Mouse (Mus musculus): Measurements from ENCODE around the gene Pcare.
"Not testable (repeated sequence)": the region's sequence is repeated elsewhere in the genome, so short reads cannot be mapped to it uniquely, and the experiment has no call there.

Gene Pcare

DNA sequence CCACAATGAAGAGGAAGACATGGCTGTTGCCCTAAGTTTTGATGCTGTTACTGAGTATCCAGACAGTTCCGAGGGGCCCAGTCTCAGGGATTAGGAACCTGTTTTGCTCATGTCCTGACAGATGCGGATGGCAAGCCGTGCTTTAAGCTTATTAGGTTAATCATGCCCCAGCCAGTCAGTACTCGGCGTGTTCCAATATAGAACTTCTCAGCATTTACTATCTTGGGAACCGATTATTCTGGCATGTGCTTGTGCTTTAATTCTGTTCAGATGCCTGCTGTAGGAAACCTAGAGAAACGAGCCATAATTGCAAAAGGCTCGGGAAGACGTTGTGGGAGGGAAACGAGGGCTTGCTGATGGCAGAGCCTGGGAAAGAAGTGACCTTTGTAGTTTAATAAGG is at the start of gene Pcare:
Pcare (minus strand) TSS at position 64 of the 400 bp plus-strand sequence.
- no peak for DNase-seq (ENCODE audit: low spot score)

DNA sequence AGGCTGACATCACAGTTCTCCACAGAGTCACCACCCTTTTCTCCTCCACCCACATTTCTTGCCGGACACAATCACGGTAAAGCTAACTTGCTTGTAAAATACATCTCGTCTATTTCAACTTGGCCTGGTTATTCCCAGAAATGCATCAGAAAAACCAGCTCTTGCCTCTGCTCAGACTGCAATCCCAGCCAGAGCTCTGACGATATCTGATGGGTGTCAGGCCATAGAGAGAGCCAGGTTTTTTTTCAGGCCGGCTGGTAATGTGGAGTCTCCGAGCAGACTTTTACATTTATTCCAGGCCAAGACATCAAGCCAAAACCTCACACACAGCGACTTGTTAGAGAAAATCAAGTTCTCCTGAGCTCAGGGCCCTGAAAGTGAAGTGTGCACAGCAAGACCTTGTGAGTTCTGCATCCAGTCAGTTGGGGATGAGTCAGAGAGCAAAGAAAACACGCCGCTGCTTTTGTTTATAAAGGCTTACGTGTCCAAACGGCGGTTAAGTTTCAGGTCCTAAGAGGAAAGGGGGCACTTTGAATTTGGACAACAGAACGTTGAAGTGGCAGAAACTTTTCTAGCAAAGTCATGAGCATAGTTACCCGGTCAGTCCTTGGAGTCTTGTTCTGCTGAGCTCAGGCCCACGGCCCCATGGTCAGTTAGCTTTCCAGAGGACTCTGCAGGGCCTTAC is 43.0 kb upstream of the Pcare start:
- DNase-seq (ENCODE audit: low spot score) = no peak

- no peak for DNase-seq (ENCODE audit: low spot score)
Measured at GRCm38 (mm10) chr17:71791622-71792021, 38.9 kb upstream of the Pcare start.

DNA sequence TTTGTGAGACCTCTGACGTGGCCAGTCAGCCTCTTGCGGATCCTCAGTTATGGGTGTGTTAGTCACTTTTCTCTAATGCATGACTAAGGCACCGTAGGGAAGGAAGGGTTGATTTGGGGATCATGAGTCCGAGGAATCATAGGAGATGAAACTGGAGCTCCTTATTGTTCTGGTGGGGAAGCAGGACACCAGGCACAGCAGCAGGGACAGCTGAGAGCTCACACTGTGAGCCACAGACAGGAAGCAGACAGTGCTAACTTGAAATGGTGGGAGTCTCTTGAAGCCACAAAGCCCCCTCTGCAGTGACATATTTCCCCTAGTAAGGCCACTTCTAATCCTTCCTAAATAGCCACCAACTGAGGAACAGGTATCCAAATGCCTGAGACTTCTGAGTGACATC is 38.4 kb upstream of the Pcare start:
- no peak for DNase-seq (ENCODE audit: low spot score)

- no peak for DNase-seq (ENCODE audit: low spot score)
Measured at GRCm38 (mm10) chr17:71786456-71786855, 33.8 kb upstream of the Pcare start.

DNA sequence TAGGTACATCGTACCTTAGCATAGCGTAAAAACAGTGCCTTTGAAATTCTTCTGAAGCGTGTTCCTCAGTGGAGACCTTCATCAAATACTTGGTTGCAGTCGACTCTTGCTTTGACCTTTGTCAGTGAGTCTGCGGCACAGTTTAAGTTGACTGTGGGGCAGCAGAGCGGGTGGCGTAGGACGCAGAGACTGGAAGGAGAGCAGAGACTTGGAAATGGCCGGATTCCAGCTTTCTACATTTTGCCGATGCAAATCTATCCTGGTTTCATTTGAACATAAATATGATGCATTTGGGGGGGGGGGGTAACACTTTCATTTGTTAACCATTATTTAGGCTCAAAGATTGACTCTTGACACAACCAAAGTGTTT is 30.7 kb upstream of the Pcare start:
- no peak for DNase-seq (ENCODE audit: low spot score)

- DNase-seq (ENCODE audit: low spot score) = no peak
Measured at GRCm38 (mm10) chr17:71782699-71783365, 30.1 kb upstream of the Pcare start.

- DNase-seq (ENCODE audit: low spot score) = no peak
Measured at GRCm38 (mm10) chr17:71782242-71782698, 29.6 kb upstream of the Pcare start.

GRCm38 (mm10) chr17:71780945-71781344 is 28.3 kb upstream of the Pcare start:
- DNase-seq (ENCODE audit: low spot score) = no peak

- DNase-seq (ENCODE audit: low spot score) = no peak
Measured at GRCm38 (mm10) chr17:71780490-71780889, 27.8 kb upstream of the Pcare start.

DNA sequence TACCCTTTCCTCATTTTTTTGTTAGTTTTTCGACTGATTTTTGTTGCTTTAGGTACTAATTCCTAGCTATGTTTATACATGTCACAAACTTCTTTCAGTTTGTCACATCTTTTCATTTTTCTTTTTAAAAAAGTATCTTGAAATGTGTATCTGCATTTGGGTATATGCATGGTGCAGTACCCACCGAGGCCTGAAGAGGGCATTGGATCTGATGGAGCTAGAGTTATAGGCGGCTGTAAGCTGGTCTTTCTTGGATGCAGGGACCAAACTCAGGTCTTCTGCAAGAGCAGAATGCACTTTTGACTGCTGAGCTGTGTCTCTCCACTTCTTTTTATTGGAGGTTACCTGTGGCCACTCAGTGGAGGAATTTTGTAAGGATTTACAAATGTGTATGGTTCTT is 26.0 kb upstream of the Pcare start:
- no peak for DNase-seq (ENCODE audit: low spot score)

DNA sequence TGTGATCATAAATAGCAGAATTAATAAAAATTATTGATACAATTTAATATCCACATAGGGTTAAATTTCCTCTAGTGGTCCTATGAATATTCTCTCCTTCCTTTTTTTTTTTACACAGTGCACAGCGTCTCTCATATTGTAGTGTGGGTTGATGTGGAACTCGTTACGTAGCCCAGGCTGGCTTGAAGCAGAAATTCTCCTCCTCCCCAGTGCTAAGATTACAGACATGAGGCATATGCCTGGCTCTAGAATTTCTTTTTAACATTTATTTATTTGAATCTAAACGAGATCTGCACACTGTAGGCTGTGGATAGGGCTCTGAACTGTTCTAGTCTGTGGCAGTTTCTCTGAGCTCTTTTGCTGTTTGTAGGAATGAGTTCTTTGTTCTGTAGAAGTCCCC is 22.6 kb upstream of the Pcare start:
- DNase-seq (ENCODE audit: low spot score) = no peak

DNA sequence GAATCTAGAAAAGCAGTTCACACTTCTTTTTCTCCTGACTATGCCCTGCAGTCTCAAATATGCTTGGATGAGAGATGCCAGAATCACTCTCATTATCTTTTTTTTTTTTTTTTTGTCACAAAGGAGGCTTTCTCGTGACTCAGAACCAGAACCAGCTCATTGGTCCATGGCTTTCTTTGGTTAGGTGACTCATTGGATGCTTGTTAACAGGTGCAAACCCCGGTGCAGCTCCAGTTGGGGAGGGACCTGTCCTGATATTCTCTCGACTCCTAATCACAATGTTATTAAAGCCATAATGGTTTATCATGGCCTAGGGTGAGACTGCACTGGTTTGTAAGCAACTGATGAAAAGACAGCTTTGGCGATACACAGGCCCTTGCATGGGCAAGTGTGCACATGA is 21.5 kb upstream of the Pcare start:
- DNase-seq (ENCODE audit: low spot score) = no peak

DNA sequence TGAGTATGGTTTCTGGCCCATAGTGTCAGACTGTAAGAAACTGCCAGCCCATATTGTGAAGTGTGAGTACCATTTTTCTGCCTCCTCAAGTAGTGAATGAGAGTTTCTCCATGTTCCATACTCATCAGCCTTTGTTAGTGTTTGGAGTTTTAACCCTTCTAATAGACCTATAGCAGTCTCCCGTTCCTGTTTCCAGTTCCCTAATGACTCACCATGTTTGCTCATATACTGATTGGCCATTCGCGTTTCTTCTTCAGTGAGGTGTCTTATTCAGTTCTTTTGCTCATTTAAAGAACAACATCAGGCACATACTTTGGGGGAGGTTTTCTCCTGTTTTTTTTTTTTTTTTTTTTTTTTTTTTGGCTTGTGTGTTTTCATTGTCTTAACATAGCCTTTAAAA is 18.0 kb upstream of the Pcare start:
- no peak for DNase-seq (ENCODE audit: low spot score)

DNA sequence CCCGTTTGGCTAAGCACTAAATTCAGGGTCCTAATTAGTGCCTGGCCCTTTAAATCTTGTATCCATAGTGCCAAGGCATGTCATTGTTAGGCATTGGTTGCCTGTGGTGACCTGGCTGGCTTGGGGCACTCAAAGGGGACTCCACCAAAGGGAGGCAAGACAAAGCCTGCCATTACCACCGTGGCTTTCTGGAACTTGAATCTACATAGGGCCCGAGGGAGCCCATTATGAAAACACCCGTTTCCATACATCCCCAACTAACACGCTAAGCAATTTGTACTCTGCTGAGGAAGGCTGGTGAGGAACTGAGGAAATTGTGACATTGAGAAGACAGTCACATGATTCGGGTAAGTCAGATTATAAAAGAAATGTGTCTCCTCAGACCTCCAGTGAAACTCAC is 16.9 kb upstream of the Pcare start:
- no peak for DNase-seq (ENCODE audit: low spot score)

GRCm38 (mm10) chr17:71768173-71768572 is 15.5 kb upstream of the Pcare start, which contains the start of gene Clip4:
Gene Clip4, plus strand, starts transcription at chr17:71768473.
- DNase-seq (ENCODE audit: low spot score) = not testable (repeated sequence)

DNA sequence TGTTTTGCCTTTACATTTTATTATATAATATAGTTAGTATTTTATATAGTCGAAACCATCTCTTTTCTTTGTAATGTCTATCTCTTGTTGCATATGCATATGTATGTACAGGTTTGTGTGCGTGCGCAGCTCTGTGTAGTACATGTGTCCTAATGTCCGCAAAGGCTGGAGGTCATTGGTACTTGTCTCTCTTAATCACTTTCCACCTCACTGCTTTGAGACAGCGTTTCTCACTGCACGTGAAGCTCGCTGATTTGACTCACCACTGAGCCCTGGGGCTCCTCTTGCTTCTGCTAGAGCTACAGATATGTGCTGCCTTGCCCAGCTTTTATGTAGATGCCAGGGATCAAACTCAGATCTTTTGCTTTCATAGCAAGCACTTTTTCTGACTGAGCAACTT is 7.8 kb upstream of the Pcare start:
- no peak for DNase-seq (ENCODE audit: low spot score)

GRCm38 (mm10) chr17:71749616-71750168 is 3.0 kb downstream of the Pcare start:
- DNase-seq (ENCODE audit: low spot score) = no peak

DNA sequence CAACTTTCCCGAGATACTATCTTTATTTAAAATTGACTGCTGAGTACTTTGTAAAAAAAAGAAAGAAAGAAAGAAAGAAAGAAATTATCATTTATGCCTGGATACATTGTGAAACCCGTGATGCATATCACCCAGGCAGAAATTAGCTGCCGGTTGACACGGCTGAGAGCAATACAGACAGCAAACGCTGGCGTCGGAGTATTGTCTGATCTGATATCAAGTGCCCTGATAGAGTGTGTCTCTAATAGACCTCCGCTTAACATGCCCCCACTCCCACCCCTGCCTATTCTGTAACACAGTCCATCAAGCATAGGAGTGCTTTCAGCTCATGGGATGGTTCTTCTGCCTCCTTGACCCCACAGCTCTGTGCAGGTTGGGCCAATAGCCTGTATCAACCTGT is 5.1 kb downstream of the Pcare start:
- DNase-seq (ENCODE audit: low spot score) = no peak

GRCm38 (mm10) chr17:71746114-71746513 is 6.6 kb downstream of the Pcare start:
- no peak for DNase-seq (ENCODE audit: low spot score)

DNA sequence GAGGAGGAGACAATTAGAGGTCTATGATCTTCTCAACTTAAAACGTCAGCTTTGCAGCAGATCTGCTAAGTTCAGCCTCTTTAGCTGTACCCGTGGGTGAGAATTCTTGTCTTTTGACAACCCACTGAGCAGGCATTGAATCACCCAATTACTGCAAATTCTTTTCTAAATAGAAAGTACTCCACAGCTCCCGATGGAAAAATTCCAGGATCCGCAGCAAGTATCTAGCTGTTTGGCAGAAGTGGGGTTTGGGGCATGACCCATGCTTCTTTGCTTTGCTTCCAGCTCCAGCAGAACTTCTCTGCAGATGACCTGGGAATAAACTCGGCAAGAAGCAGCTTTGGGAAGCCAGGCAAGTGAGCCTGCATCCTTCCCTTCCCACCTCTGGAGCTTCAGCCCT is 9.8 kb downstream of the Pcare start:
- no peak for DNase-seq (ENCODE audit: low spot score)

GRCm38 (mm10) chr17:71742156-71742555 is 10.5 kb downstream of the Pcare start:
- DNase-seq (ENCODE audit: low spot score) = no peak

DNA sequence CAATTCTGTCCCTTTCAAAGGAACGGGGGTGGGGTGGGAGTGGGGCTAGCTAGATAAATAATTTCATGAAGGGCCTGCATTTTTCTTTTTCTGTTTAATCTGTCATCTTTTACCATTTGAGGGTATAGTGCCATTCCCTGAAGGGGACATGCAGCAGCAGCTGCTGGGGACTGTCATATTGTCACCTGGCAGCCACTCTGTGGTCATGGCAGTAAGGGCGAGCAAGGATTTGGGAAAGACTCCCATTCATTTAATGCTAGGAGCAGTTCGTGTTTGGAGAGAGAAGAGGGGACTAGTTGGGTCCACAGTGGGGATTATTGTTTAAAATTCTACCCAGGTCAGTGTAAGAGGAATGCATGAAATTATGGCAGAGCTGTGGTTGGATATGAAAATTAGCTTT is 16.3 kb downstream of the Pcare start:
- DNase-seq (ENCODE audit: low spot score) = no peak

DNA sequence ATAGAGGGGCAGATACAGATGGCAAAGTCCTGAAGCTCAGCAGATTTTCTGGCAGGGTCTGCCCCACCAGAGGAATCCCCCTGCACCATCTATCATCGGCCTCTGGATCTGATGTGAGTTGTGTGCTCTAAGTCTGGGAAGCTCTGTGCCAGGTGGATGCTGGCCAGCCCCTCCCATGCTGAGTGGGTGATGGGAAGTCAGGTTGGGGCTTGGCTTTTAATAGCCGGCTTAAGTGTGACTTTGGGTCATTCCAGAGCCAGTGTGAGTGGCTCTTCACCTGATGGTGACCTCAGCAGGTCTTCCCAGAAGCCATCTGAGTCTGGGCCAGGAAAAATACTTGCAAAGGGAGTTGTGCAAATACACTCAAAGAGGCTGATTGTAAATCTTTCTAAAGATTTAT is 22.0 kb downstream of the Pcare start:
- DNase-seq (ENCODE audit: low spot score) = no peak

Measured in c-Kit-positive CD71-positive TER-119-positive erythroid progenitor cells, embryonic 14.5 days (primary cell).